ENCODE assay signal across 16 mouse cellular contexts in the genomic region with DNA sequence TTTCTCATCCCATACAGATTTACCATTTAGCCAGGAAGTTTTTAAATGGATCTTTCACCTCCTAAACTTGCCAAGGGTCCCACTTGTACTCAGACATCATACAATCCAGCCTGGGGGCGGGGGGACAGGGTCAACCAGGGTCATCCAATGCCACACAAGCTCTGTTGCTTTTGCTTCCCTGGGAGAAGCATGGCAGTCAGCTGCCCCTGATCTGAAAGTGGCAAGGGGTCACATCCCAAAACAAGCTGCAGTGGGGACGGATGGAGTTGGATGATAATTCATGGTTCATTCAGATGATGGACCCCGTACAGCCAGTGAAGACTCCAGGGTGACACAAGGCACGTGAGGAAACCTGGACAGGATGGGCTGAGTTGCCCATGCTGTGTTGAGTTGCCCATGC.
"Had no signal": no experiment of that assay in that cellular context is flagged by ENCODE, and none has a peak within 500 bp of the region (broad histone marks: within the 10 kb centered on the region; RNA-seq: fewer than 3 reads in every experiment).

No protein-coding gene starts in this region.

- H3K4me3 ChIP-seq: lung, embryonic 15.5 days; megakaryocyte, embryonic 14.5 days; midbrain, embryonic 13.5 days; midbrain, embryonic 15.5 days; neural tube, embryonic 12.5 days had no signal

- H3K4me1 ChIP-seq: lung, embryonic 15.5 days; megakaryocyte, embryonic 14.5 days had no signal

- H3K27me3 ChIP-seq: lung, embryonic 15.5 days; megakaryocyte, embryonic 14.5 days; midbrain, embryonic 13.5 days; midbrain, embryonic 15.5 days; neural tube, embryonic 12.5 days had no signal

- H3K9ac ChIP-seq: liver, postnatal 0 days; lung, embryonic 15.5 days; midbrain, embryonic 13.5 days; midbrain, embryonic 15.5 days; neural tube, embryonic 12.5 days had no signal

- H3K36me3 ChIP-seq: lung, embryonic 15.5 days; midbrain, embryonic 15.5 days; neural tube, embryonic 12.5 days had no signal

- H3K9me3 ChIP-seq: lung, embryonic 15.5 days; megakaryocyte, embryonic 14.5 days; midbrain, embryonic 13.5 days; midbrain, embryonic 15.5 days; neural tube, embryonic 12.5 days had no signal

- ATAC-seq: liver, postnatal 0 days; lung, postnatal 0 days; midbrain, embryonic 13.5 days had no signal

- H3K27ac ChIP-seq: lung, embryonic 15.5 days; macrophage; midbrain, embryonic 15.5 days; neural tube, embryonic 12.5 days had no signal

- DNase-seq: liver, postnatal 0 days; lung, adult 2 months; lung, postnatal 14 days; lung, postnatal 36 days; right cerebral cortex, postnatal 4 days; spleen, adult 18-20 months; thymus, adult 18-20 months; thymus, postnatal 14 days; thymus, postnatal 36 days had no signal

- H3K4me2 ChIP-seq: lung, embryonic 15.5 days; midbrain, embryonic 13.5 days; midbrain, embryonic 15.5 days; neural tube, embryonic 12.5 days had no signal
